Mouse (Mus musculus) gastrocnemius, adult 2 months (tissue): Measurements from ENCODE around the gene Zbtb45. TPM values are rescaled to one million over a fixed set of nuclear protein-coding genes. Genes with fewer than 3 reads are reported as not detected.

Source experiments
- DNase-seq: peaks from one replicate; pipeline ENCODE4 v3.0.0; 2022
- H3K27ac ChIP-seq: fragments of 200-600 bp; 2 replicates; pipeline ENCODE4 v1.8.1; 2022; ENCODE audit warnings: mild to moderate bottlenecking
- H3K4me3 ChIP-seq: fragments of 200-600 bp; 2 replicates; pipeline ENCODE4 v1.8.1; 2022; ENCODE audit warnings: mild to moderate bottlenecking, moderate library complexity
- CTCF ChIP-seq: fragments of 200-600 bp; IDR thresholded peaks from 2 replicates; pipeline ENCODE4 v1.8.1; 2022; ENCODE audit warnings: antibody characterized with exemption, mild to moderate bottlenecking, moderate library complexity
- intact Hi-C: fragments of 180-260 bp; cut with DNase I; formaldehyde crosslinking; loops from one replicate; pipeline ENCODE4 v1.15.1; 2025
- total RNA-seq, 2 experiments: library from RNA; stranded (reverse); gene quantifications; 2 replicates each; pipeline ENCODE4 v1.2.3; 2021

Zbtb45 gene
- total RNA-seq, 2 experiments from 2014 or later = 3.3 to 4.4 TPM

DNA sequence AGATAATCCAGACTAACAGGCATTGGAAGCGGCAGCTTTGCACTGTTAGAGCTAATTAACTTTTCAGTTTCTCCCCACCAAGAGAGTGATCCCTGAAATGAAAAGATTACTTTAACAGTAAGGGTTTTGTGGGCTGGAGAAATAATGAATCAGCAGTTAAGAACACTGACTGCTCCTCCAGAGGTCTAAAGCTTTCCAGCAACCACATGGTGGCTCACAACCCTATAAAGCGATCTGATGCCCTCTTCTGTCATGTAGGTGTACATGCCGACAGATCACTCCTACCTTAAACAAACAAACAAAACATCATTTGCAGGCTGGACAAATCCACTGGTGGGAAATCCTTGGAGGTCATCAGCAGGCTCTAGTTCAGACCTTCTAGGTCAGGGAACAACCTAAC lies 54.9 kb downstream of the Zbtb45 start:
- Histone ChIP-seq H3K4me3 (no peak overlapping the region), H3K27ac (no peak overlapping the region)
- intact Hi-C loops = no loop called here
- no peak for DNase-seq
- no peak for TF ChIP-seq CTCF

Other genes starting within 250 kb of the Zbtb45 start
- gene Zscan18, start 206.4 kb downstream of the Zbtb45 start, total RNA-seq = under 1 TPM; 0.53 to 0.61 TPM
- gene Zfp329, start 191.2 kb downstream of the Zbtb45 start, total RNA-seq = 1 to 10 TPM; 3.7 to 5.6 TPM
- 10 to 100 TPM; 11.4 to 13.2 TPM for gene Zfp110, start 175.3 kb downstream of the Zbtb45 start, total RNA-seq
- 1 to 10 TPM; 2.2 to 2.3 TPM for gene Zfp128, start 128.9 kb downstream of the Zbtb45 start, total RNA-seq
- gene Zscan22, start 112.2 kb downstream of the Zbtb45 start, total RNA-seq = 1 to 10 TPM; 3.7 to 4.4 TPM
- 100 to 1,000 TPM; 574 to 617 TPM for gene Rps5, start 87.7 kb downstream of the Zbtb45 start, total RNA-seq
- gene Rnf225, start 82.6 kb downstream of the Zbtb45 start, total RNA-seq = under 1 TPM; 0.31 to 0.81 TPM
- gene Zfp324, start 44.2 kb downstream of the Zbtb45 start, total RNA-seq = 1 to 10 TPM; 1.5 to 2.0 TPM
- gene Zfp446, start 32.2 kb downstream of the Zbtb45 start, total RNA-seq = 1 to 10 TPM; 2.7 TPM
- under 1 TPM in 1 of 2 experiments, not detected in 1; 0.42 TPM for gene Slc27a5, start 11.8 kb downstream of the Zbtb45 start, total RNA-seq
- 10 to 100 TPM; 71.3 to 71.5 TPM for gene Trim28, start 10.9 kb downstream of the Zbtb45 start, total RNA-seq
- 100 to 1,000 TPM in 1 of 2 experiments, 10 to 100 TPM in 1; 76.2 to 106 TPM for gene Chmp2a, start 24.8 kb upstream of the Zbtb45 start, total RNA-seq
- gene Ube2m, start 28.2 kb upstream of the Zbtb45 start, total RNA-seq = 100 to 1,000 TPM; 136 to 146 TPM
- under 1 TPM; 0.51 to 0.92 TPM for gene Mzf1, start 44.7 kb upstream of the Zbtb45 start, total RNA-seq
- gene Vmn1r85, start 85.1 kb upstream of the Zbtb45 start, total RNA-seq = not detected
- not detected for gene Vmn1r86, start 109.9 kb upstream of the Zbtb45 start, total RNA-seq
- gene Vmn1r87, start 130.1 kb upstream of the Zbtb45 start, total RNA-seq = not detected
- gene Vmn1r88, start 149.5 kb upstream of the Zbtb45 start, total RNA-seq = under 1 TPM; 0.05 to 0.11 TPM
- gene Vmn1r89, start 203.0 kb upstream of the Zbtb45 start, total RNA-seq = not detected